Mouse (Mus musculus) heart, embryonic 13.5 days (tissue): ENCODE data around the gene Schip1. TPM values are rescaled to one million over a fixed set of nuclear protein-coding genes. Genes with fewer than 3 reads are reported as not detected.

Experiments used
- ATAC-seq: fragments of 200-750 bp; cut with Nextera tagmentation; 2 replicates; pipeline ENCODE4 v1.8.0; 2017; ENCODE audit warnings: moderate TSS enrichment; ENCODE audit not compliant: insufficient number of reproducible peaks, low FRiP score, low TSS enrichment; ENCODE audit errors: extremely low read depth
- H3K27ac ChIP-seq: fragments of 300-500 bp; sonication (generic); replicated peaks from 2 replicates; pipeline ENCODE4 v1.5.1; 2015; ENCODE audit warnings: moderate library complexity, mild to moderate bottlenecking, inconsistent platforms
- H3K27me3 ChIP-seq: fragments of 300-500 bp; sonication (generic); replicated peaks from 2 replicates; pipeline ENCODE4 v1.6.1; 2015; ENCODE audit warnings: mild to moderate bottlenecking, inconsistent platforms
- H3K36me3 ChIP-seq: fragments of 300-500 bp; sonication (generic); 2 replicates; pipeline ENCODE4 v1.6.1; 2015; ENCODE audit warnings: mild to moderate bottlenecking, inconsistent platforms
- H3K4me1 ChIP-seq: fragments of 300-500 bp; sonication (generic); 2 replicates; pipeline ENCODE4 v1.6.1; 2015; ENCODE audit warnings: inconsistent platforms
- H3K4me2 ChIP-seq: fragments of 300-500 bp; sonication (generic); 2 replicates; pipeline ENCODE4 v1.6.1; 2015; ENCODE audit warnings: inconsistent platforms, mild to moderate bottlenecking, moderate library complexity
- H3K4me3 ChIP-seq: fragments of 300-500 bp; sonication (generic); 2 replicates; pipeline ENCODE4 v1.5.1; 2015; ENCODE audit warnings: moderate library complexity, mild to moderate bottlenecking, inconsistent platforms
- H3K9ac ChIP-seq: fragments of 300-500 bp; sonication (generic); 2 replicates; pipeline ENCODE4 v1.6.1; 2015; ENCODE audit warnings: inconsistent platforms, mild to moderate bottlenecking, moderate library complexity
- H3K9me3 ChIP-seq: fragments of 300-500 bp; sonication (generic); 2 replicates; pipeline ENCODE4 v1.6.1; 2016; ENCODE audit warnings: inconsistent platforms
- WGBS: fragments of 180-500 bp; shearing (Covaris S2); methylation state at CpG from one replicate; pipeline ENCODE4 v1.1.7; 2015; ENCODE audit warnings: mixed read lengths; 5-methylcytosine and 5-hydroxymethylcytosine counted together
- polyA plus RNA-seq: library from polyadenylated mRNA; unstranded; fragments of >200 nt; fragmentation: Nextera tagmentation; extraction: Ambion mirVana; gene quantifications from 2 replicates; pipeline ENCODE4 v1.2.1, GENCODE M21; 2015

The Schip1 gene
- polyA plus RNA-seq, 1 experiment from 2014 or later: 52.4 TPM

DNA sequence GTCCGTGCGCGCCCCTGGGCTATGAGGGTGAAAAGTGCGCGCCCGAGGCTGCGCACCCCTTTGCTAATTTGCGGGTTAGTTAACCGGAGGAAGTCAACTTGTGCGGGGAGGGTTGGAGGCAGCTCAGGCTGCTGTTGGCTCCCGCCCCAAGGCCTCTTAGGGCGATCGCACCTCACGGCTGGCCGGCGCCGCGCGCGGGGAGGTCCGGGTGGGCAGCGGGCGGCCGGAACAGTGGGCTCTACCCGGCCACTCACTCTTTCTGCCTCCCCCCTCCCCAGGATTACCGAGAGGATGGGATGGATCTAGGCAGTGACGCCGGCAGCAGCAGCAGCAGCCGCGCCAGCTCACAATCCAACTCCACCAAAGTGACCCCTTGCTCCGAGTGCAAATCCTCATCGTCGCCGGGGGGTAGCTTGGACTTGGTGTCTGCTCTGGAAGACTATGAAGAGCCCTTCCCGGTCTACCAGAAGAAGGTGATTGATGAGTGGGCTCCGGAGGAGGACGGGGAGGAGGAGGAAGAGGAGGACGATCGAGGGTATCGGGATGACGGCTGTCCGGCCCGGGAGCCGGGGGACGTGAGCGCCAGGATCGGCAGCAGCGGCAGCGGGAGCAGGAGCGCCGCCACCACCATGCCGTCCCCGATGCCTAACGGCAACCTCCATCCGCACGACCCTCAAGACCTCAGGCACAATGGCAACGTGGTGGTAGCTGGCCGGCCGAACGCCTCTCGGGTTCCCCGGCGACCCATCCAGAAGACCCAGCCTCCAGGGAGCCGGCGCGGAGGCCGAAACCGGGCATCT is 429.9 kb downstream of the Schip1 start:
- under 1% methylated on average over 68 of the region's 68 CpGs for WGBS
- Histone ChIP-seq H3K27ac (peak overlapping the region; percentile 99), H3K27me3 (no peaks in the 10 kb centered on the region), H3K9me3 (no peaks in the 10 kb centered on the region), H3K4me3 (peak overlapping the region; percentile 87), H3K36me3 (peaks cover 14% of the 10 kb centered on the region; the same call in 1 of the 2 replicates), H3K4me2 (peak overlapping the region; percentile 87), H3K9ac (peak overlapping the region; percentile 96), H3K4me1 (peaks cover 52% of the 10 kb centered on the region)
- ATAC-seq: 0 out of 2 replicates have a peak, but pooled peaks have one; percentile 0

DNA sequence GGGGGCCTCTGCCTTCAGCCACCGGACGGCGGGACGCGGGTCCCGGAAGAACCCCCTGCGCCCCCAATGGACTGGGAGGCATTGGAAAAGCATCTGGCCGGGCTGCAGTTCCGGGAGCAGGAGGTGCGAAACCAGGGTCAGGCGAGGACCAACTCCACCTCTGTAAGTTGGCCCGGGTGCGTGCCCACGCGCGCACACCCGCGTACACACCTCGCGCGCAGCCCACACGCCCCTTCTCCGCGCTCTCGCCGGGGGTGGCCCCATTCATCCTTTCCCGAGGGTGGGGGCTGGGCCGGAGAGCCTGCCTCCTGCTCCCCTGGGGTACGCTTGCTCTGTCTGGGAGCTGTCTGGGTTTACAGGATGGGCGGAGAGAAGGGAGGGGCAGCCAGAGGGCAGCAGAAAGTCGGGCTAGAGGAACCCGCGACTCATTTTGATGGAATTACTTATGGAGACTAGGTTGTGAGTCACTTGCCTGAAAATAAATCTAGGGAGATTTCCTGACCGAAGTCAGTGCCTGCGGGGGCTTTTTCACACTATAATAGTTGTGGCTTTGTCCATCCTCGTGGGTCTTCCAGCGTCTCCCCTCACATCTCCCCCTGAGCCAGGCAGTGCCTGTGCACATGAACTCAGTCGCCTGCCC is 430.6 kb downstream of the Schip1 start:
- Histone ChIP-seq H3K36me3 (peaks cover 14% of the 10 kb centered on the region; the same call in 1 of the 2 replicates), H3K4me1 (peaks cover 58% of the 10 kb centered on the region), H3K4me2 (peak overlapping the region; percentile 87), H3K27me3 (no peaks in the 10 kb centered on the region), H3K27ac (peak overlapping the region; percentile 99), H3K4me3 (peak overlapping the region; percentile 87), H3K9me3 (no peaks in the 10 kb centered on the region), H3K9ac (peak overlapping the region; percentile 96)
- 0 out of 2 replicates have a peak, but pooled peaks have one; percentile 6 for ATAC-seq
- WGBS: under 1% methylated on average over 38 of the region's 38 CpGs

DNA sequence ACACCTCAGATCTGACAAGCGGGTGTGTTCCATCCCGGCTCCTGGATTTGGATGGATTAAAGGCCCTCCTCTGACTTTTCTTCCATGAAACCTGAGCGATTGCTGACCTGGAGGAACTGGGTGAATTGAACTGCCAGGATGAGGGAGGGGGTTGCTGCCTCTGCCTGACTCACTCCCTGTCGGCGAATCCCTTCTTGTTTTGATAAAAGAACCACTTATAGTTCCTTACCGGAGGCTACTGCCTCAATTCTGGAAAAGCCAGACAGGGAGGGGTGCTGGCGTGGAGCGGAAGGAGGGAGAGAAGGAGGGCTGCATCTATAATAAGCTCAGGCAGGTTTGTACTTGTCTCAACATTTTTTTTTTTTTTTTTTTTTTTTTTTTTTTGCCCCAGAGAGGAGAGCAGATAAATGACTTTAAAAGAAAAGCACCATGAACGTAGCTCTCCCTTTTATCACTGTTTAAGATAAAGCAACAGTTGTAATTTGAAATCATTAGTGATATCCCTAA is 431.2 kb downstream of the Schip1 start:
- H3K4me2 ChIP-seq: peak overlapping the region; percentile 87
- no peak for ATAC-seq
- no peaks in the 10 kb centered on the region for H3K9me3 ChIP-seq
- H3K4me3 ChIP-seq: peak overlapping the region; percentile 87
- H3K36me3 ChIP-seq: peaks cover 14% of the 10 kb centered on the region; the same call in 1 of the 2 replicates
- WGBS: 2% methylated on average over 9 of the region's 9 CpGs
- H3K27me3 ChIP-seq: no peaks in the 10 kb centered on the region
- peak overlapping the region; percentile 99 for H3K27ac ChIP-seq
- H3K4me1 ChIP-seq: peaks cover 63% of the 10 kb centered on the region
- H3K9ac ChIP-seq: peak overlapping the region; percentile 96

DNA sequence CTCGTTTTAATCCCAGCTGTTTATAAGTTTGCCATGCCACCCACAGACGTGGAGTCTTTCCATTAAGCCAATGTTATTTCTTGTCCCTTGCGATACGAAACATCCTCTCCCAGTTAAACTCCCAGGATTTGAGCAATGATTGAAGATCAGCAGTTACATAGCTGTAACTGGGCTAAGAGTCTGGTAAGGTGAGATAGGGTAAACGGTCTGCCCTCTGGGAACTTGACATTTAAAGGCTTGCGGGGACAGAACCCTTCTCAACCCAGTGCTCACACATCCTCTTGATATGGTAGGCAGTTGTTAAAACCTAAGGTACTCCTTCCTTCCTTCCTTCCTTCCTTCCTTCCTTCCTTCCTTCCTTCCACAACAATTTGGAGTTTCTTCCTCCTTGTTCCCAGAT is 431.9 kb downstream of the Schip1 start:
- peak overlapping the region; percentile 99 for H3K27ac ChIP-seq

GRCm38 (mm10) chr3:68499532-68500152 is 435.0 kb downstream of the Schip1 start:
- Histone ChIP-seq H3K4me1 (peaks cover 58% of the 10 kb centered on the region), H3K36me3 (peaks cover 21% of the 10 kb centered on the region), H3K27me3 (no peaks in the 10 kb centered on the region), H3K9ac (no peak overlapping the region), H3K27ac (0 out of 2 replicates have a peak overlapping the region, but pooled peaks have one; percentile 20), H3K4me2 (peak overlapping the region; percentile 31), H3K9me3 (no peaks in the 10 kb centered on the region), H3K4me3 (no peak overlapping the region)
- 46% methylated on average over 6 of the region's 6 CpGs for WGBS
- no peak for ATAC-seq

More for the DNA sequence above, 431.9 kb downstream of the Schip1 start:
- H3K9ac ChIP-seq: peak overlapping the region; percentile 96
- peak overlapping the region; percentile 87 for H3K4me2 ChIP-seq
- H3K9me3 ChIP-seq: no peaks in the 10 kb centered on the region
- peak overlapping the region; percentile 87 for H3K4me3 ChIP-seq
- H3K4me1 ChIP-seq: peaks cover 65% of the 10 kb centered on the region
- ATAC-seq: no peak
- H3K36me3 ChIP-seq: peaks cover 14% of the 10 kb centered on the region; the same call in 1 of the 2 replicates
- 35% methylated on average over 6 of the region's 6 CpGs for WGBS
- no peaks in the 10 kb centered on the region for H3K27me3 ChIP-seq

DNA sequence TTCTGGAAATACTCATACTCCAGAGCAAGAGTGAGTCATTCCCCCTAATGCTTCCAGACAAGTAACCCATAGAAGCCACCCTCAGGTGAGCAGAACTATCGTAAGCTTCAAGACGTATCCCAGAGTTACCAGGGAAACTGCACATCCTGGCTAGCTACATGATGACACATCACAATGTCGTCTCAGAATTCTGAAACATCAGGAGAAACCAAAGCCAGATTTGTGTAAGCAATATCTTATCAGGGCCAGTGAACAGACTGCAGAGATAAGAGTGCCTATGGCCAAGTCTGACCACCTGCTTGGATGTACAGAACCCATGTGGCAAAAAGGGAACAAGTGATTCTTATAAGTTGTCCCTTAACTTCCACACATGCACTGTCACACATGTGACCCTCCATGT is 440.2 kb downstream of the Schip1 start:
- peaks cover 7% of the 10 kb centered on the region for H3K36me3 ChIP-seq
- ATAC-seq: no peak
- no peaks in the 10 kb centered on the region for H3K27me3 ChIP-seq
- no peak overlapping the region for H3K9ac ChIP-seq
- H3K4me3 ChIP-seq: no peak overlapping the region
- H3K27ac ChIP-seq: no peak overlapping the region
- no peak overlapping the region for H3K4me2 ChIP-seq
- 64% methylated on average over 3 of the region's 3 CpGs for WGBS
- no peaks in the 10 kb centered on the region for H3K9me3 ChIP-seq
- peaks cover 73% of the 10 kb centered on the region for H3K4me1 ChIP-seq

DNA sequence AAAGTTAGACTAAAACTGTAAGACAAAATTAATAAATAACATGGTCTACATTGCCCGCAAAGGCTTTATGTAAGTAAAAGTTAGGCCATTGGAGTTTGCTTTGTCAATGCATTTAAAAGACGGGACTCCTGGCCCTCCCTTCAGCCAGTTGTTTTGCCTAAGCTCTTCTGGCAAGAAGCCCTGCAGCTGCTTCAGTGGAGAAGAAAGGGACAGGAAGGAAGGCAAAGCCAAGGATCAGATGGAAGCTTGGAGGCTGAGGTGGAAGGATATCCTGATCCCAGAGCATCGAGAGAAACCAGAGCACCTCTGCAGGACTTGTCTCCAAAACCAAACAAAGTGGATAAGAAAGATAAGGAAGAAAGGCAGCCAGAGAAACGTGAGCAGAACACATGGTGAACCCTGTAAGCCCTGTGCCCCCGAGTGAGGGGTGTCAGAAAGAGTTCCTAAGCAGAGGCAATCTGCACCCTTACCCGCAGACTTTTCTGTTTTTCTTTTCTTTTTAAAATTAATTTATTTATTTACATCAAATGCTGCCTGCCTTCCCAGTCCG is 442.2 kb downstream of the Schip1 start:
- WGBS: 29% methylated on average over 7 of the region's 7 CpGs
- H3K4me1 ChIP-seq: peaks cover 74% of the 10 kb centered on the region
- ATAC-seq: no peak; the same call in 1 of the 2 replicates
- H3K27ac ChIP-seq: peak overlapping the region; percentile 55
- H3K36me3 ChIP-seq: peaks cover 7% of the 10 kb centered on the region
- H3K9ac ChIP-seq: no peak overlapping the region; the same call in 1 of the 2 replicates
- no peaks in the 10 kb centered on the region for H3K9me3 ChIP-seq
- no peak overlapping the region; the same call in 1 of the 2 replicates for H3K4me2 ChIP-seq
- H3K27me3 ChIP-seq: no peaks in the 10 kb centered on the region
- H3K4me3 ChIP-seq: no peak overlapping the region

DNA sequence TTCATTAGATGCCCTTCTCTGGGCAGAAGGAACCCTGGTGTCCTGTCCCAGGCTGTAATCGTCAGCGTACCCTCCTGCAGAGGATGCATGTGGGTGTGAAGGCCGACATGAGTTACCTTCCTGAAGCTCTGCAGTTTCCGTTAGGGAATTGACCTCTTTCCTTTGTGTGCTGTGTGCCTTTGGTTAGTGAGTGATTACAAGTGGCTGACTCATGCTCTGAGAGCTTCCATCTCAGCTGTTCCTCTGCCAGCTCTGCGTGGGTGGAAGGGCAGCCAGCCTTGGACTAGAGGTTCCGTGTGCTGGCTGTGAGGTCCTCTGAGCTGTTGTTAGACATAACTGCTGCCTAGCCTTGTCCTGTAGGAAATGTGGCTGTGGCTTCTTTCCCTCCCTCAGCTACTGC is 444.0 kb downstream of the Schip1 start:
- Histone ChIP-seq H3K27me3 (no peaks in the 10 kb centered on the region), H3K4me1 (peaks cover 87% of the 10 kb centered on the region), H3K36me3 (peaks cover 6% of the 10 kb centered on the region), H3K9me3 (no peaks in the 10 kb centered on the region), H3K4me3 (no peak overlapping the region), H3K9ac (peak overlapping the region; percentile 48; the same call in 1 of the 2 replicates), H3K27ac (peak overlapping the region; percentile 78), H3K4me2 (peak overlapping the region; percentile 26; the same call in 1 of the 2 replicates)
- 16% methylated on average over 6 of the region's 6 CpGs for WGBS
- ATAC-seq: no peak; the same call in 1 of the 2 replicates

- peaks cover 73% of the 10 kb centered on the region for H3K4me1 ChIP-seq
- H3K4me3 ChIP-seq: no peak overlapping the region
- WGBS: 51% methylated on average over 5 of the region's 5 CpGs
- peaks cover 11% of the 10 kb centered on the region for H3K36me3 ChIP-seq
- ATAC-seq: no peak
- H3K27ac ChIP-seq: 0 out of 2 replicates have a peak overlapping the region, but pooled peaks have one; percentile 17
- no peak overlapping the region for H3K9ac ChIP-seq
- no peaks in the 10 kb centered on the region for H3K27me3 ChIP-seq
- H3K9me3 ChIP-seq: no peaks in the 10 kb centered on the region
- no peak overlapping the region for H3K4me2 ChIP-seq
Measured at GRCm38 (mm10) chr3:68510872-68511271, 446.3 kb downstream of the Schip1 start.

DNA sequence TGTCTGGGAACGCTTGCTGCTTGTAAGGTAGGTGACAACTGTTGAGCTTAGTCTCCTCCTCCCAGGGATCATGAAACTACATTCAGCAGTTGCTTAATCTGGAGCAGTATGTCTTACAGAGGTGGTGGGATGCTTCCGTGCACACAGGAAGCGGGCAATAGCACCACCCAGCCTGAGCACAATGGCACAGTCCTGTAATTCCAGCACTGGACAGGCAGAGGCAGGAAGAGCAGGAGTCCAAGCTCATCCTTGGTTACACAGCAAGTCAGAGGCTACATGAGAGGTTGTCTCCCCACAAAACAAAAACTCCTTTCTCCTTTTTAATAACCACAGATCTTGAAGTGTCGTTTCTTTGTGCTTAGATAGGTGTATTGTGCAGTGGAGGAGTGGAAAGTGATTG is 447.1 kb downstream of the Schip1 start:
- no peaks in the 10 kb centered on the region for H3K9me3 ChIP-seq
- H3K9ac ChIP-seq: no peak overlapping the region
- H3K4me1 ChIP-seq: peaks cover 75% of the 10 kb centered on the region
- no peak overlapping the region for H3K4me3 ChIP-seq
- ATAC-seq: no peak
- no peak overlapping the region for H3K27ac ChIP-seq
- no peak overlapping the region for H3K4me2 ChIP-seq
- WGBS: 73% methylated on average over 4 of the region's 4 CpGs
- no peaks in the 10 kb centered on the region for H3K27me3 ChIP-seq
- peaks cover 11% of the 10 kb centered on the region for H3K36me3 ChIP-seq
